Mouse (Mus musculus) liver, embryonic 14.5 days (tissue): ENCODE results near the gene Ltbr. TPM values are rescaled to one million over a fixed set of nuclear protein-coding genes. Genes with fewer than 3 reads are reported as not detected.
"Not testable (repeated sequence)": the region's sequence is repeated elsewhere in the genome, so short reads cannot be mapped to it uniquely, and the experiment has no call there.

Experiments
- ATAC-seq: fragments of 200-750 bp; cut with Nextera tagmentation; 2 replicates; pipeline ENCODE4 v1.8.0; 2017; ENCODE audit warnings: moderate number of reproducible peaks, mild to moderate bottlenecking, moderate library complexity; ENCODE audit not compliant: insufficient read depth
- DNase-seq, 3 experiments: peaks; one replicate each; pipeline ENCODE4 v3.0.0-alpha.2; 2012 to 2013; ENCODE audit warnings: low read depth in 3 of 3, low spot score in 3 of 3
- H3K27ac ChIP-seq: fragments of 300-500 bp; sonication (generic); 2 replicates; pipeline ENCODE4 v1.5.1; 2014; ENCODE audit warnings: moderate library complexity, mild to moderate bottlenecking, control low read depth, inconsistent platforms
- H3K27me3 ChIP-seq: fragments of 300-500 bp; sonication (generic); 2 replicates; pipeline ENCODE4 v1.6.1; 2014; ENCODE audit warnings: mild to moderate bottlenecking, low read length, moderate library complexity; ENCODE audit not compliant: control insufficient read depth, insufficient read depth
- H3K36me3 ChIP-seq: fragments of 300-500 bp; sonication (generic); replicated peaks from 2 replicates; pipeline ENCODE4 v1.6.1; 2014; ENCODE audit warnings: low read depth; ENCODE audit not compliant: control insufficient read depth, insufficient read depth
- H3K4me1 ChIP-seq, 2 experiments: fragments of 200-500 bp in 1 of 2; fragments of 300-500 bp in 1 of 2; sonication (generic) in 1 of 2; replicated peaks; 2 replicates each; pipeline ENCODE4 v1.6.1; 2012 to 2014; ENCODE audit warnings: antibody characterized with exemption in 1 of 2, inconsistent platforms in 1 of 2, low read length in 1 of 2; ENCODE audit not compliant: control insufficient read depth in 2 of 2, insufficient read depth in 2 of 2
- H3K4me2 ChIP-seq: fragments of 300-500 bp; sonication (generic); 2 replicates; pipeline ENCODE4 v1.6.1; 2014; ENCODE audit warnings: low read depth, mild to moderate bottlenecking, control low read depth, moderate library complexity
- H3K4me3 ChIP-seq, 2 experiments: fragments of 200-500 bp in 1 of 2; fragments of 300-500 bp in 1 of 2; sonication (generic) in 1 of 2; 2 replicates each; pipeline ENCODE4 v1.5.1; 2012 to 2014; ENCODE audit warnings: low read depth in 2 of 2, low read length in 2 of 2, mild to moderate bottlenecking in 2 of 2, control low read depth in 1 of 2, inconsistent platforms in 1 of 2, moderate library complexity in 1 of 2; ENCODE audit not compliant: insufficient read depth in 1 of 2
- H3K9ac ChIP-seq: fragments of 300-500 bp; sonication (generic); replicated peaks from 2 replicates; pipeline ENCODE4 v1.6.1; 2014; ENCODE audit warnings: mild to moderate bottlenecking, control low read depth, moderate library complexity
- H3K9me3 ChIP-seq: fragments of 300-500 bp; sonication (generic); 2 replicates; pipeline ENCODE4 v1.6.1; 2016; ENCODE audit warnings: low read length, mixed read lengths; ENCODE audit not compliant: control insufficient read depth
- CTCF ChIP-seq: IDR thresholded peaks from 2 replicates; pipeline ENCODE4 v1.5.1; 2016; ENCODE audit warnings: antibody characterized with exemption, low read depth, control low read depth
- EP300 ChIP-seq: IDR thresholded peaks from 2 replicates; pipeline ENCODE4 v1.6.1; 2016; ENCODE audit warnings: antibody characterized with exemption, low read depth
- WGBS: fragments of 180-500 bp; shearing (Covaris S2); extraction: QIAGEN DNeasy Blood & Tissue Kit; methylation state at CpG from one replicate; pipeline ENCODE4 v1.1.7; 2014; ENCODE audit not compliant: insufficient replicate concordance; 5-methylcytosine and 5-hydroxymethylcytosine counted together
- polyA plus RNA-seq, 2 experiments: library from polyadenylated mRNA; depleted of rRNA in 1 of 2; stranded (reverse) in 1 of 2; unstranded in 1 of 2; fragments of >200 nt; fragmentation: Nextera tagmentation in 1 of 2; extraction: Ambion mirVana in 1 of 2; gene quantifications; 2 replicates each; pipeline versions ENCODE4 v1.2.1 to v1.2.3; 2012 to 2014

Gene Ltbr
- polyA plus RNA-seq, 2 experiments = 12.3 to 15.2 TPM

GRCm38 (mm10) chr6:125267469-125267868 is 46.2 kb downstream of the Ltbr start:
- H3K27ac ChIP-seq = no peak overlapping the region
- no peak for ATAC-seq
- H3K9ac ChIP-seq = no peak overlapping the region
- TF ChIP-seq EP300 (no peak), CTCF (no peak)
- WGBS = 64% methylated on average over 3 of the region's 3 CpGs
- H3K4me2 ChIP-seq = no peak overlapping the region
- DNase-seq = no peak
- no peaks in the 10 kb centered on the region for H3K36me3 ChIP-seq
- no peaks in the 10 kb centered on the region for H3K9me3 ChIP-seq
- H3K4me3 ChIP-seq = no peak overlapping the region
- no peaks in the 10 kb centered on the region for H3K27me3 ChIP-seq
- no peaks in the 10 kb centered on the region; a peak in 2 of 4 replicates for H3K4me1 ChIP-seq

GRCm38 (mm10) chr6:125266600-125266999 is 47.1 kb downstream of the Ltbr start:
- 61% methylated on average over 6 of the region's 6 CpGs for whole genome bisulfite sequencing
- not testable (repeated sequence) for H3K36me3 ChIP-seq, H3K9me3 ChIP-seq, H3K4me3 ChIP-seq, H3K4me1 ChIP-seq, ATAC-seq, H3K27ac ChIP-seq, H3K4me2 ChIP-seq, H3K27me3 ChIP-seq, DNase-seq, H3K9ac ChIP-seq

DNA sequence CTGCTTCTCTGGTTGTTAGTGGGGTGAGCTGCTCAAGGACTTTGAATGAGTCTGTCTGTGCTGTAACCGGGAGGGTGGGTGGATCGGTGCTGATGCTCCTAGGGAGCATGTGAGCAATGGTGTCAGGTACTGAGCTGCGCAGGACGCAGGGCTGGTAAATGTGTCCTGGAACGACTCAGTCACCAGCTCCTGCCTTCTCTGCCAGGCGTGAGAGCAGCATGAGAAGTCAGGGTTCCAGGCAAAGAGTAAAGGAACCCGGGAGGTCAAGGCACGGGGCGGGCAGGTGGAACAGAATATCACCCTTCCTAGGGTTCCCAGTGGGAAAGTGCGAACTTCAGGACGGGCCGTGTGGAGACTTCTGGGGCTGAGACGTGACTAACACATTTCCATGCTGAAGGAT is 47.6 kb downstream of the Ltbr start:
- WGBS = 68% methylated on average over 13 of the region's 13 CpGs
- Histone ChIP-seq H3K36me3 (no peaks in the 10 kb centered on the region), H3K4me2 (no peak overlapping the region), H3K27ac (no peak overlapping the region), H3K9me3 (no peaks in the 10 kb centered on the region), H3K4me3 (no peak overlapping the region), H3K4me1 (no peaks in the 10 kb centered on the region; a peak in 2 of 4 replicates), H3K27me3 (no peaks in the 10 kb centered on the region), H3K9ac (no peak overlapping the region)
- no peak for DNase-seq
- no peak for TF ChIP-seq CTCF
- no peak for TF ChIP-seq EP300
- ATAC-seq = no peak

DNA sequence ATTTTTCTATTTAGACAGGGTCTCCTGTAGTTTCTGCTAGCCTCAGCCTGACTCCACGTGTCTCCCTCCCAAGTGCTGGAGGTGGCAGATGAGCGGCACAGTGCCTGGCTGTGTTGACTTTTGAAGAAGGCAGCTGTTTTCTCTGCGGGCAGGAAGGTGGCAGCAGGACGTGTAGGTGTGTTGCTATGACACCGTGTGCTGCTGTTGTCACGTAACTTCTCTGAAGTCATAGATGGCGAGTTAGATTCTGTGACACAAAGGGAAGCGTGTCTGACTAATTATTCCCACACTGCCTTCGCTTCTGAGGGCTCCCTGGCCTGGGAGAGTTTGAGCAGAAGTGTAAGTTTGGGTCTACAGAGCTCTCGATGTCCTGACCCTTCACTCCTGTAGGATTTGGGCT is 48.4 kb downstream of the Ltbr start:
- Histone ChIP-seq H3K4me1 (no peaks in the 10 kb centered on the region), H3K9ac (no peak overlapping the region), H3K27me3 (no peaks in the 10 kb centered on the region), H3K4me2 (no peak overlapping the region), H3K4me3 (no peak overlapping the region), H3K9me3 (no peaks in the 10 kb centered on the region), H3K36me3 (no peaks in the 10 kb centered on the region), H3K27ac (no peak overlapping the region)
- DNase-seq = no peak
- TF ChIP-seq EP300 (no peak), CTCF (no peak)
- 38% methylated on average over 10 of the region's 10 CpGs for WGBS
- ATAC-seq = no peak

- no peak overlapping the region for H3K9ac ChIP-seq
- H3K9me3 ChIP-seq = no peaks in the 10 kb centered on the region
- H3K27me3 ChIP-seq = no peaks in the 10 kb centered on the region
- no peak overlapping the region for H3K4me2 ChIP-seq
- DNase-seq = no peak
- H3K36me3 ChIP-seq = no peaks in the 10 kb centered on the region
- TF ChIP-seq EP300 = no peak
- no peak for TF ChIP-seq CTCF
- no peak overlapping the region for H3K4me3 ChIP-seq
- 74% methylated on average over 9 of the region's 9 CpGs for WGBS
- H3K27ac ChIP-seq = no peak overlapping the region
- H3K4me1 ChIP-seq = no peaks in the 10 kb centered on the region
- ATAC-seq = no peak
Measured at GRCm38 (mm10) chr6:125264219-125264618, 49.5 kb downstream of the Ltbr start.
